In genomic region chr2:25402972-25403601, GRCm38 (mm10) we compare ENCODE assay signal across 9 mouse cellular contexts. TPM values are rescaled to one million over a fixed set of nuclear protein-coding genes. Genes with fewer than 3 reads are reported as not detected.
DNase-seq lines count a peak whose midpoint lies in the region.
"Had no signal": no experiment of that assay in that cellular context is flagged by ENCODE, and none has a peak within 500 bp of the region (broad histone marks: within the 10 kb centered on the region; RNA-seq: fewer than 3 reads in every experiment).

No protein-coding gene starts in this region.

- peak overlapping the region; percentile 88 for H3K27ac ChIP-seq in midbrain, embryonic 10.5 days (replicated peaks)

- peaks cover 17% of the 10 kb centered on the region for H3K36me3 ChIP-seq in midbrain, embryonic 10.5 days

- H3K9me3 ChIP-seq in midbrain, embryonic 10.5 days (replicated peaks): no peaks in the 10 kb centered on the region

- H3K4me3 ChIP-seq in midbrain, embryonic 10.5 days: peak overlapping the region; percentile 83

- H3K27me3 ChIP-seq in midbrain, embryonic 10.5 days (ENCODE audit: low read depth, poor library complexity, severe bottlenecking): peaks cover 62% of the 10 kb centered on the region

- under 1% methylated on average over 54 of the region's 54 CpGs for WGBS in midbrain, embryonic 10.5 days

- intact Hi-C loops in left cerebral cortex, postnatal 14 days (cut with DNase I): loop anchor here (1.0 kb wide), 1 partner anchor 24 kb away; no protein-coding TSS in a partner anchor

- H3K4me1 ChIP-seq in midbrain, embryonic 10.5 days: peaks cover 42% of the 10 kb centered on the region

- peak; percentile 87 for DNase-seq in adrenal gland, adult 2 months
- DNase-seq in embryo, embryonic 11 days: peak; percentile 66
- peak; percentile 82 to 84 for DNase-seq in heart, adult 18-20 months
- DNase-seq in kidney, adult 11 months: peak; percentile 59
- DNase-seq in left cerebral cortex, postnatal 14 days (ENCODE audit: low spot score in 2 of 2): peak; percentile 92 to 96
- peak; percentile 74 for DNase-seq in midbrain, embryonic 10.5 days (ENCODE audit: low spot score)
- DNase-seq in right cerebral cortex, postnatal 4 days: peak; percentile 90
- no peak for DNase-seq in spleen, adult 12 weeks (ENCODE audit: low spot score)

RNA-seq across cellular contexts. Expression of gene Npdc1, which starts 3.9 kb away (rescaled TPM):
- total RNA-seq in adrenal gland, adult 2 months (2021): 100 to 1,000 TPM; 128 to 145 TPM
- 685 and 775 TPM in 2 replicates for polyA plus RNA-seq in adrenal gland, adult 2 months (2012; rRNA removed)
- total RNA-seq in heart, adult 18-20 months (2021): 10 to 100 TPM; 25.7 to 27.9 TPM
- 100 to 1,000 TPM; 366 to 370 TPM for total RNA-seq in left cerebral cortex, postnatal 14 days (2021)
- polyA plus RNA-seq in midbrain, embryonic 10.5 days (2016; fragmentation: Nextera tagmentation; extraction: Ambion mirVana): 80.6 and 125 TPM in 2 replicates

RNA-seq across cellular contexts. Expression of gene Entpd2, which starts 7.4 kb away (rescaled TPM):
- total RNA-seq in adrenal gland, adult 2 months (2021): 1 to 10 TPM; 3.7 to 7.2 TPM
- 21.1 and 24.7 TPM in 2 replicates for polyA plus RNA-seq in adrenal gland, adult 2 months (2012; rRNA removed)
- total RNA-seq in heart, adult 18-20 months (2021): 10 to 100 TPM; 13.7 to 14.5 TPM
- 10 to 100 TPM; 14.7 to 17.5 TPM for total RNA-seq in left cerebral cortex, postnatal 14 days (2021)
- polyA plus RNA-seq in midbrain, embryonic 10.5 days (2016; fragmentation: Nextera tagmentation; extraction: Ambion mirVana): 0.26 TPM in 1 of 2 replicates, not detected in the other
- total RNA-seq: hematopoietic stem cell, adult 5-6 weeks had no signal

RNA-seq across cellular contexts. Expression of gene Fut7, which starts 20.0 kb away (rescaled TPM):
- total RNA-seq in adrenal gland, adult 2 months (2021): under 1 TPM in 1 of 2 experiments, not detected in 1; 0.24 TPM
- 0.10 and 0.40 TPM in 2 replicates for polyA plus RNA-seq in adrenal gland, adult 2 months (2012; rRNA removed)
- total RNA-seq in heart, adult 18-20 months (2021): 1 to 10 TPM in 1 of 2 experiments, not detected in 1; 1.1 TPM
- total RNA-seq in left cerebral cortex, postnatal 14 days (2021): under 1 TPM; 0.26 to 0.27 TPM
- polyA plus RNA-seq in midbrain, embryonic 10.5 days (2016; fragmentation: Nextera tagmentation; extraction: Ambion mirVana): not detected in 2 replicates

RNA-seq across cellular contexts. Expression of gene Abca2, which starts 25.4 kb away (rescaled TPM):
- total RNA-seq in adrenal gland, adult 2 months (2021): 10 to 100 TPM; 32.1 to 42.7 TPM
- polyA plus RNA-seq in adrenal gland, adult 2 months (2012; rRNA removed): 86.8 and 118 TPM in 2 replicates
- total RNA-seq in heart, adult 18-20 months (2021): 10 to 100 TPM; 41.4 to 43.2 TPM
- 100 to 1,000 TPM; 137 to 152 TPM for total RNA-seq in left cerebral cortex, postnatal 14 days (2021)
- 6.2 and 8.1 TPM in 2 replicates for polyA plus RNA-seq in midbrain, embryonic 10.5 days (2016; fragmentation: Nextera tagmentation; extraction: Ambion mirVana)

RNA-seq across cellular contexts. Expression of gene Sapcd2, which starts 31.0 kb away (rescaled TPM):
- total RNA-seq in adrenal gland, adult 2 months (2021): under 1 TPM in 1 of 2 experiments, not detected in 1; 0.23 TPM
- polyA plus RNA-seq in adrenal gland, adult 2 months (2012; rRNA removed): 3.9 and 4.4 TPM in 2 replicates
- total RNA-seq in heart, adult 18-20 months (2021): not detected
- 1 to 10 TPM; 6.2 to 7.0 TPM for total RNA-seq in left cerebral cortex, postnatal 14 days (2021)
- 73.4 and 86.4 TPM in 2 replicates for polyA plus RNA-seq in midbrain, embryonic 10.5 days (2016; fragmentation: Nextera tagmentation; extraction: Ambion mirVana)

Comparison
In these comparisons a context has a peak if more than half of its experiments do, and no peak if none do; other contexts are left out.
1. RNA of gene Npdc1, which starts 3.9 kb away (total RNA-seq): 366 to 370 TPM in left cerebral cortex, postnatal 14 days and 128 to 145 TPM in adrenal gland, adult 2 months; 25.7 to 27.9 TPM in heart, adult 18-20 months; every median in the first group is over 4 times any median in the second.